Mouse (Mus musculus): ENCODE results near the gene Ccnf.

Ccnf gene

GRCm38 (mm10) chr17:24251320-24252069 lies at the start of gene Ccnf:
Gene Ccnf, minus strand, starts transcription at chr17:24251484.
- peak; percentile 97 for DNase-seq (ENCODE audit: low spot score)

GRCm38 (mm10) chr17:24300651-24301050 lies 49.4 kb upstream of the Ccnf start:
- DNase-seq (ENCODE audit: low spot score), result no peak

DNA sequence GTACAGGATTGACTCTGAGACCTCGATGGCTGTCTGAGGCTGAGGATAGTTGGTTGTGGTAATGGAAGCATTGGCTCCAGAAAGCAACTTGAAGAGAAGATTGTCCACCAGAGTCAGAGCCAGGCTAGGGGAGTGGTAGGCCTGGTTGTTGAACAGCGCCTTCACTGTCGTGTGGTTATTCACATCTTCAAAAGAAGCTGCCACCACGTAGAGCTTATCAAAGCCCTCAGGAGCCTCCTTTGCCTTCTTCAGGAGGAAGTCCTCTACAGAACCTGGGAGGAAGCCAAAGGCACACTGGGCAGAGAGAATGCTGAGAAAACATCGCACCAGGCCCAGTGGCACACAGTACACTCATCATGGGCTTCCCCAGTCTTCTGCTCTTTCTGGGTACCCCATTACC lies 38.1 kb upstream of the Ccnf start:
- DNase-seq (ENCODE audit: low spot score), result peak; percentile 8

DNA sequence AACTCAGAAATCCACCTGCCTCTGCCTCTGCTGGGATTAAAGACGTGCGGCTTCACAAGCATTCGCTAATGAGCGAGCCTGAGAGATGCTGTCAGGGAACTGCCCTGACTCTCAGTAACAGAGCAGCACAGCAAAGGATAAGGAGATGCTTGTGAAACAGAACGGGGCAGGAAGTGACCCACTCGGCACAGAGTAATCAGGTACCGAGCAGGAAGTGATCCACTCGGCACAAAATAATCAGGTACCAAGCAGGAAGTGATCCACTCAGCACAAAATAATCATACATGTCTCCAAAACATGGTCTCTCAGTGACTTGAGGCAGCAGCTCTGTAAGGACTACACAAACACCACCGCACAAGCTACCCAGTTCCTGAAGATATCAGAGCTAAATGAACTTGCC lies 37.2 kb upstream of the Ccnf start:
- peak; percentile 8 for DNase-seq (ENCODE audit: low spot score)

DNA sequence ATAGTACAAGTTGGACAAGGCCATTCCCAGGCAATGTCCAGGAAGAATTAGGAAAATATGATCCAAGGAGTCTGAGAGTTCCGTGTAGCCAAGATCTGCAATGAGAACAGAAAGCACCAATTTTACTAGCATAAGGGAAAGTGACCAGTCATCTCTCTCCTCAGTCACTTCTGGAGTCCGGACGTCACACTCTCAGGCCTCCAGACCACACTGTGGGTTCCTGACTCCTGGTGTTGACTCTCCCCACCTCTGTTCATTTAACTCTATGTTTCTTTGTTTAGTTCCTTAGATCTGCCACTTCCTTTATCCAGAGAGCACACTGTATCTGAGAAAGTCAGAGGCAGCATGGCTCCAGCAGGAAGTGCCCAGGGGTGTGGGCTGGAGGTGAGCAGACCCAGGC lies 34.4 kb upstream of the Ccnf start:
- DNase-seq (ENCODE audit: low spot score), result no peak

- no peak for DNase-seq (ENCODE audit: low spot score)
Observed at GRCm38 (mm10) chr17:24283266-24283818, 32.1 kb upstream of the Ccnf start.

GRCm38 (mm10) chr17:24282637-24283036 lies 31.4 kb upstream of the Ccnf start:
- DNase-seq (ENCODE audit: low spot score), result no peak

- DNase-seq (ENCODE audit: low spot score), result no peak
Observed at GRCm38 (mm10) chr17:24279907-24280306, 28.6 kb upstream of the Ccnf start.

DNA sequence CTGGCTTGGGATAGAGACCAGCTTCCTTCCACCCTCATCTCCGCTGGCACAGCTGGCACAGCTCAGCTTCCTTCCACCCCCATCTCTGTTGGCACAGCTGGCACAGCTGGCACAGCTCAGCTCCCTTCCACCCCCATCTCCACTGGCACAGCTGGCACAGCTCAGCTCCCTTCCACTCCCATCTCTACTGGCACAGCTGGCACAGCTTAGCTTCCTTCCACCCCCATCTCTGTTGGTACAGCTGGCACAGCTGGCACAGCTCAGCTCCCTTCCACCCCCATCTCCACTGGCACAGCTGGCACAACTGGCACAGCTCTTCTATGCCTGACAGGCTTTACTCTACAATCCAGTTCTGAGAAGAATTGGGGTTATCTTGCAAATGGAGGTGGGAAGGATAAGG lies 15.8 kb upstream of the Ccnf start:
- no peak for DNase-seq (ENCODE audit: low spot score)

GRCm38 (mm10) chr17:24264766-24265165 lies 13.5 kb upstream of the Ccnf start:
- no peak for DNase-seq (ENCODE audit: low spot score)

DNA sequence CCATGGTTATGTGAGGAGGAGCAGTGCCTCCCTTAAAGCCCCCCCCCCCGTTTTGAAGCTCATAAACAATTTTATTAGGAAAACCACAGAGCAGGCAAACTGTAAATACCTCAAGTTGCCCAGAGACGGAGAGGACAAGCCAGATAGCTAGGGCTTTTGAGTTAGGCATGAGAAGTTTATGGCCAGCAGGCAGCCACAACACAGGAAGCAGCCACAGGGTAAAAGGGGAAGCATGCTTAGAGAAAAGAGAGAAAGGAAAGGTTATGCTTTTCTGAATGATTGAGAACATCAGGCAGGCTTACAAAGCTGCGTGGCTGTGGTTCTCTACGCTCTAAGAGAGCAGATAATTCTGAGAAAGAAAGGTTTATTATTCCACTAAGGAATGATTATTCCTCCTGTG lies 9.2 kb upstream of the Ccnf start:
- DNase-seq (ENCODE audit: low spot score), result no peak

DNA sequence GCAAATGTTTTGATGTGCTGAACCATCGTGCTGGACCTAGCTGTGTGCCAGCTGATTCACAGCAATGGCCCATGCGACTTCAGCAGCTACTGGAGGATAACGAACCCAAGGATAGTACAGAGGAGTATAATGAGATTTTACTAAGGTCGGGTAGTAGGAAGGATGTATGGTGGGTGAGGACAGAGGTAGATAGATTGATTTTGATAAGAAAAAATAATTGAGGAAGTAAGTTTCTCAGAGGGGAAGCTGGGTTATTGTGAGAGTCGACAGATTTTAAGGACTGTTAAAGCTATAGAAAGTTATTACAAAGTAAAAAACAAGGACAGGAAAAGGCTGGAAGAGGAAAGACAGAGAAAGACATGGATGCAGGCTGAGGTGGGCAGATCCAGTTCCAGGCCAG lies 8.4 kb upstream of the Ccnf start:
- DNase-seq (ENCODE audit: low spot score), result no peak

DNA sequence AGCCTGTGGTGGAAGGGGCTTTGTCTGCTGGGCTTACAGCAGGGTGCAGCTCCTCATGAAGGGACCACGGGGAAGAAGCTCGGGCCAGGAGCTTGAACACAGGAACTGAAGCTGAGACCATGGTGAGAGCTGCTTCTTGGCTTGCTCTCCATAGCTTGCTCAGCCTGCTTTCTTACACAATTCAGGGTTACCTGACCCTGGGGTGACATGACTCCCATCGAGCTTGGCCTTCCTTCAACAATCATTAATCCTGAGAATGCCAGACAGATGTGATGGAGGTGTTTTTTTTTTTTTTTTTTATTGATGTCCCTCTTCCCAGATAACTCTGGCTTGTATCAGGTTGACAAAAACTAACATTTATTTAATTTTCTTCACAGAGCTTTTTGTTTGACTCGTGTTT lies 7.7 kb upstream of the Ccnf start:
- DNase-seq (ENCODE audit: low spot score), result no peak

DNA sequence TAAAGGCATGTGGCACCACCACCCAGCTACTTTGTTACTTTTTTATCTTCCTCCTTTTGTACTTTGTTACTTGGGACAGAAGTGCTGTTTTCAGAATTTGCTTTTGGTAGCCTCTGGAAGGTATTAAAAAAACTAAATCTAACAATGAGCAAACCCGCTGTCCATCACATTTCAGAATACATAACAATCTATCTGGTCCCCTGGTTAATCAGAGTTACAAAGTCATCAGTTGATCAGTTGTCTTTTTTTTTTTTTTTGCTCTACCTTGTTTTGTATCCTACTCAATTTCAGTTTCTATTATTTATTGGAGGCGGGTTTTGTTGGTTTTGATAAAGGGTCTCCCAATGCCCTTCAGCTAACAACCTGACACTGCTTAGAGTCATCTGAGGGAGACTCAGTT lies 1.0 kb upstream of the Ccnf start:
- DNase-seq (ENCODE audit: low spot score), result no peak

DNA sequence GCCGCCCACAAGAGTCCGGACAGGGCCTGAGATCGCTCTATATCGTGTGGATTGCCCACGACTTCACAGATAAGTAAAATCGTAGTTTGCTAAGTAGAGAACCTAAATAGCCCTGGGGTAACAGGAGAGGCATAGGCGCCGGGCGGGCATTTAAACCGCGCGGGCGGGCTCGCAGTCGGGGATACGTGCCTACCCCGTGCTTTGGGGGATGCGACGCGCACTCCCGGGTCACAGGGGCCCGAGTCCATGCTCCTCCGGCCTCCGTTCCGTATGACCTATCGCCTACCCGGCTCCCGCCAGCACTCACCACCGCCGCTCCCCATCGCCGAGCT lies 330 bp downstream of the Ccnf start:
- no peak for DNase-seq (ENCODE audit: low spot score)

DNA sequence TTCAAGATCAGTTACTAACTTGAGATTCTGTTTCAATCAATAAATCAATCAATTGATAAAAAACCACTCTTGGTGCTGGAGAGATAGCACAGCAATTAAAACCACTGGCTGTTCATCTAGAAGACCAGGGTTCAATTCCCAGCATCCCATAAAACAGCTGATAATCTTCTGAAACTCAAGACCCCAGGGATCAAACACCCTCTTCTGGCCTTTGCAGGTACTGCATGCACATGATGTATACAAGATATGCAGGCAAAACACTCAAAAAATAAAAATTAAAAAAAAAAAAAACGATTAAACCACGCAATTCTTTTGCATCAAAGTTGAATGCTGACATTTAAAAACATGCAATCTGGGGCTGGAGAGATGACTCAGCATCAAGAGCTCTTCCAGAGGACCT lies 2.6 kb downstream of the Ccnf start:
- DNase-seq (ENCODE audit: low spot score), result no peak

- no peak for DNase-seq (ENCODE audit: low spot score)
Observed at GRCm38 (mm10) chr17:24244061-24244460, 7.2 kb downstream of the Ccnf start.

- DNase-seq (ENCODE audit: low spot score), result peak; percentile 56
Observed at GRCm38 (mm10) chr17:24243311-24243969, 7.8 kb downstream of the Ccnf start.

GRCm38 (mm10) chr17:24236921-24237320 lies 14.4 kb downstream of the Ccnf start:
- no peak for DNase-seq (ENCODE audit: low spot score)

- DNase-seq (ENCODE audit: low spot score), result no peak
Observed at GRCm38 (mm10) chr17:24236479-24236878, 14.8 kb downstream of the Ccnf start.

GRCm38 (mm10) chr17:24227941-24228340 lies 23.3 kb downstream of the Ccnf start:
- no peak for DNase-seq (ENCODE audit: low spot score)

DNA sequence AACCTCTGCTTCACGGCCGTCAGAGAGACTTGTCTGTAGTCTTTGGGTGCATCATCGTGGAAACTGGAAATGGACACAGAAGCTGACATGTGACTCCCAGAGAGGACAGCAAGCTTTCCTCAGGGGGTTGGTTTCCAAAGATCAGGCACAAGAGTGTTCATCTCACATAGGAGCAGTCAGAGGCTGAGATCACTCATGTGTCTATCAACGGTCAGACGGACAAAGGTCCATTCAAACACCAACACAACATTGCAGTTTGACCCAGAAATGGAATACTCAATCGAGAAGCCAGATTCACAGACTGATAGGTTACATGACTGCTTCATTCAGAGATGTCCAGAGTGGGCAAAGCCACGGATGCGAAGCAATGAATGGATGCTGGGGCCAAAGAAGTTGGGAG lies 24.6 kb downstream of the Ccnf start:
- DNase-seq (ENCODE audit: low spot score), result no peak

DNA sequence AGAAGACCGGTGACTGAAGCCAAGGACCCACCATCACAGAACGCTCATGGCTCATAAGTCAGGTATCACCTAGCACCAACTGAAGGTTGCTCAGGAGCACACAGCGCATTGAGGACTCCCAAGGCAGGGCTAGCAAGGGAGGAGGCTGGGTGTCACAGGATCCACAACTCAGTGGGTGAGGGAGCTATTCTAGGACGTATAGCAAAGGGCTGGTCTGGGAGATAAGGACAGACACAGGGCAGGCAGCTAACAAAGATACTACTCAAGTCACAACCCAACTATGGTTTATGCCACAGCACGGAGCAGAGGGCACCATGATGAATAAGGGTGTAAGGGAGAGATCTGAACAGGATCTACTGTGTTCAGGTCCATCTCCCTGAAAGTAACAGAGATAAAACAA lies 25.4 kb downstream of the Ccnf start:
- DNase-seq (ENCODE audit: low spot score), result no peak

GRCm38 (mm10) chr17:24224741-24225140 lies 26.5 kb downstream of the Ccnf start:
- DNase-seq (ENCODE audit: low spot score), result no peak

Measured in T-cell, adult 2 months (primary cell).